Mouse (Mus musculus): Measurements from ENCODE around the gene Ambra1. TPM values are rescaled to one million over a fixed set of nuclear protein-coding genes. Genes with fewer than 3 reads are reported as not detected.

The Ambra1 gene
- polyA plus RNA-seq, 1 experiment = 14.3 TPM

GRCm38 (mm10) chr2:91931328-91932159 lies 201.6 kb downstream of the Ambra1 start:
- H3K27me3 ChIP-seq (ENCODE audit: control insufficient read depth, insufficient read depth, insufficient read length) = no peaks in the 10 kb centered on the region
- TF ChIP-seq FOSL1 (IDR thresholded peaks at IDR 0.05; ENCODE audit: insufficient read depth, low read length, poor library complexity, severe bottlenecking) = no peak
- no peak for TF ChIP-seq CEBPB (IDR thresholded peaks at IDR 0.05; ENCODE audit: low read depth)
- no peak for TF ChIP-seq MYOG (IDR thresholded peaks at IDR 0.05; ENCODE audit: control insufficient read depth, extremely low read depth, insufficient read length)
- TF ChIP-seq USF1 (IDR thresholded peaks at IDR 0.05; ENCODE audit: low read depth) = no peak
- no peak for TF ChIP-seq MYOD1 (IDR thresholded peaks at IDR 0.05; ENCODE audit: control insufficient read depth, insufficient read length, low read depth)
- no peak for TF ChIP-seq CTCF (IDR thresholded peaks at IDR 0.05; ENCODE audit: control insufficient read depth, insufficient read depth, insufficient read length)
- no peak for TF ChIP-seq MAX (IDR thresholded peaks at IDR 0.05)
- no peak overlapping the region for H3ac ChIP-seq (ENCODE audit: control insufficient read depth, insufficient read length, low read depth)
- H3K4me3 ChIP-seq (ENCODE audit: insufficient read depth, poor library complexity, severe bottlenecking) = no peak overlapping the region
- H3K79me2 ChIP-seq (ENCODE audit: control insufficient read depth, insufficient read depth) = no peaks in the 10 kb centered on the region
- no peaks in the 10 kb centered on the region for H3K79me3 ChIP-seq (ENCODE audit: low read depth)
- peaks cover 26% of the 10 kb centered on the region for H3K36me3 ChIP-seq (ENCODE audit: control insufficient read depth, insufficient read depth)

- H3K4me3 ChIP-seq (ENCODE audit: insufficient read depth, poor library complexity, severe bottlenecking) = no peak within 1 kb of the TSS
- H3K79me3 ChIP-seq (ENCODE audit: low read depth) = no peaks in the 10 kb centered on the region
- TF ChIP-seq MYOD1 (IDR thresholded peaks at IDR 0.05; ENCODE audit: control insufficient read depth, insufficient read length, low read depth) (no peak), CEBPB (IDR thresholded peaks at IDR 0.05; ENCODE audit: low read depth) (no peak), CTCF (IDR thresholded peaks at IDR 0.05; ENCODE audit: control insufficient read depth, insufficient read depth, insufficient read length) (no peak), MAX (IDR thresholded peaks at IDR 0.05) (no peak)
- peaks cover 33% of the 10 kb centered on the region for H3K36me3 ChIP-seq (ENCODE audit: control insufficient read depth, insufficient read depth)
- H3K79me2 ChIP-seq (ENCODE audit: control insufficient read depth, insufficient read depth) = no peaks in the 10 kb centered on the region
- no peak within 1 kb of the TSS for H3ac ChIP-seq (ENCODE audit: control insufficient read depth, insufficient read length, low read depth)
- no peaks in the 10 kb centered on the region for H3K27me3 ChIP-seq (ENCODE audit: control insufficient read depth, insufficient read depth, insufficient read length)
These were observed 202.3 kb downstream of the Ambra1 start, which contains the start of gene Mdk for GRCm38 (mm10) chr2:91932160-91932711. Gene Mdk, minus strand, starts transcription at chr2:91932297.

DNA sequence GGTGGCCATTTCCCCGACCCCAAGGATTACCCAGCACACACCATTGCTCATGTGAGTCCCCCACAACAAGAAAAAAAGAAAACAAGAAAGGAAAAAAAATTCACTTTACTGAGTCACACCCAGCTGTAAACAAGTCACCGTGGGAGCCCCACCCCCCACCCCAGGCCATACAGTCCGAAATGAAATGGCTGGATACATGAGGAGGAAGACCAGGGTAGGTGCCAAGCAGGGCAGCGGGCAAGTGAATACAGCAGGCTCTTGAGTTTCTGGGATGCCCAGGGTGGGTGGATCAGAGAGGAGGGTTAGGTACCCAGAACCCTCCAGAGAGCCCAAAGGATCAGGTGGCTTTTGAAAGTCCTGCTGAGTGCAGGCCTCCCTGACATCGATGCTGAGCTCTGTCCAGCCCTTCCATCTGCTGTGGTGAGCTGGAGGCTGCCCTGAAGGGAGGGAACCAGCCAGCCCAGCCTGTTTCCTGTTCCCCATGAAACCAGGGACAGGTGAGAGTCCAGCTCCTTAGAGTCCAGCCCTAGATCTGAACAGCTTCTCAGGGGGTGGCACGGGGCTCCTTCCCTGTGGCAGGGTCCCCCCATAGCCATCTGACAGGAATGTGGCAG lies 202.9 kb downstream of the Ambra1 start:
- Histone ChIP-seq H3K79me3 (ENCODE audit: low read depth) (no peaks in the 10 kb centered on the region), H3K36me3 (ENCODE audit: control insufficient read depth, insufficient read depth) (peaks cover 37% of the 10 kb centered on the region), H3K27me3 (ENCODE audit: control insufficient read depth, insufficient read depth, insufficient read length) (no peaks in the 10 kb centered on the region), H3ac (ENCODE audit: control insufficient read depth, insufficient read length, low read depth) (no peak overlapping the region), H3K4me3 (ENCODE audit: insufficient read depth, poor library complexity, severe bottlenecking) (no peak overlapping the region), H3K79me2 (ENCODE audit: control insufficient read depth, insufficient read depth) (no peaks in the 10 kb centered on the region)
- TF ChIP-seq MAX (IDR thresholded peaks at IDR 0.05) (no peak), CTCF (IDR thresholded peaks at IDR 0.05; ENCODE audit: control insufficient read depth, insufficient read depth, insufficient read length) (no peak), FOSL1 (IDR thresholded peaks at IDR 0.05; ENCODE audit: insufficient read depth, low read length, poor library complexity, severe bottlenecking) (no peak), USF1 (IDR thresholded peaks at IDR 0.05; ENCODE audit: low read depth) (no peak), CEBPB (IDR thresholded peaks at IDR 0.05; ENCODE audit: low read depth) (no peak), MYOD1 (IDR thresholded peaks at IDR 0.05; ENCODE audit: control insufficient read depth, insufficient read length, low read depth) (no peak), MYOG (IDR thresholded peaks at IDR 0.05; ENCODE audit: control insufficient read depth, extremely low read depth, insufficient read length) (no peak)

DNA sequence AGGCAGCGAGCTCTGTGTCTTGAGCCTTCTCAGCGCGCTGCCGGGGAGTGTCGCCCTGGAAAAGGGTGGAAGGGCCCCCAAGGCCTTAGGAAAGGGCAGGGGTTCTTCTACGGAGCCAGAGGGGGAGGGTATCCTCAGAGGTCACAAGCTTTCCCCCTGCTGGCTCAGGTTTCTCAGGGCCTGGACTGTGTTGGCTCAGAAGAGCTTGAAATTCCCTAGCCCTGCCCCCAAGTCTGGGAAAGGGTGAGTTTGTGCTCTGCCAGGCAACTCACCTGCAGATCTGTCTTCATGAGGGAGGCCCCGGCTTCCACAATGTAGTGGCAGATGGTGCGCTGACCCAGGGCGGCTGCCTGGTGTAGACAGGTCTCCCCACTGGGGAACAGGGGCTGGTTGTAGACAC lies 203.5 kb downstream of the Ambra1 start:
- no peaks in the 10 kb centered on the region for H3K79me3 ChIP-seq (ENCODE audit: low read depth)
- TF ChIP-seq USF1 (IDR thresholded peaks at IDR 0.05; ENCODE audit: low read depth) = no peak
- TF ChIP-seq MAX (IDR thresholded peaks at IDR 0.05) = no peak
- TF ChIP-seq FOSL1 (IDR thresholded peaks at IDR 0.05; ENCODE audit: insufficient read depth, low read length, poor library complexity, severe bottlenecking) = no peak
- TF ChIP-seq CEBPB (IDR thresholded peaks at IDR 0.05; ENCODE audit: low read depth) = no peak
- no peak for TF ChIP-seq CTCF (IDR thresholded peaks at IDR 0.05; ENCODE audit: control insufficient read depth, insufficient read depth, insufficient read length)
- TF ChIP-seq MYOD1 (IDR thresholded peaks at IDR 0.05; ENCODE audit: control insufficient read depth, insufficient read length, low read depth) = no peak
- TF ChIP-seq MYOG (IDR thresholded peaks at IDR 0.05; ENCODE audit: control insufficient read depth, extremely low read depth, insufficient read length) = no peak
- no peak overlapping the region for H3K4me3 ChIP-seq (ENCODE audit: insufficient read depth, poor library complexity, severe bottlenecking)
- no peak overlapping the region for H3ac ChIP-seq (ENCODE audit: control insufficient read depth, insufficient read length, low read depth)
- H3K79me2 ChIP-seq (ENCODE audit: control insufficient read depth, insufficient read depth) = no peaks in the 10 kb centered on the region
- peaks cover 43% of the 10 kb centered on the region for H3K36me3 ChIP-seq (ENCODE audit: control insufficient read depth, insufficient read depth)
- no peaks in the 10 kb centered on the region for H3K27me3 ChIP-seq (ENCODE audit: control insufficient read depth, insufficient read depth, insufficient read length)

DNA sequence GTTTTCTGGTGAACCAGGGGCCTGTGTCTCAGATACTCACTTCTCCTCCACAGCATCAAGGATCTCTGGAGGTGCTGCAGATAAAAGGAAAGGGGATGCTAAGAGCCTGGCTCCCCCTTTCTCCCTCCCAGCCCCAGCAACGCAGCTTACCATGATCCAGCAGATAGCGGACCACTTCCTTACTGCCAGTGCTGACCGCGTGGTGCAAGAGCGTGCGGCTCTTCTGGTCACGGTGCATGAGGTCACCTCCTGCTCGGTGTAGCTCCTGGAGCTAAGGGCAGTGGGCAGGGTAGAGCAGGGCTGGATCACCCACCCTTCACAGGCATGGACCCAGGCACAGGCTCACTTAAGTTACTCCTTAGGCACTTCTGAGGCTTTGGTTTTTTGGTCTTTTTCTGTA lies 204.1 kb downstream of the Ambra1 start:
- Histone ChIP-seq H3K27me3 (ENCODE audit: control insufficient read depth, insufficient read depth, insufficient read length) (no peaks in the 10 kb centered on the region), H3K36me3 (ENCODE audit: control insufficient read depth, insufficient read depth) (peaks cover 44% of the 10 kb centered on the region), H3K79me2 (ENCODE audit: control insufficient read depth, insufficient read depth) (no peaks in the 10 kb centered on the region), H3K79me3 (ENCODE audit: low read depth) (no peaks in the 10 kb centered on the region), H3K4me3 (ENCODE audit: insufficient read depth, poor library complexity, severe bottlenecking) (no peak overlapping the region), H3ac (ENCODE audit: control insufficient read depth, insufficient read length, low read depth) (no peak overlapping the region)
- no peak for TF ChIP-seq CEBPB (IDR thresholded peaks at IDR 0.05; ENCODE audit: low read depth)
- no peak for TF ChIP-seq MYOG (IDR thresholded peaks at IDR 0.05; ENCODE audit: control insufficient read depth, extremely low read depth, insufficient read length)
- no peak for TF ChIP-seq MAX (IDR thresholded peaks at IDR 0.05)
- no peak for TF ChIP-seq USF1 (IDR thresholded peaks at IDR 0.05; ENCODE audit: low read depth)
- no peak for TF ChIP-seq FOSL1 (IDR thresholded peaks at IDR 0.05; ENCODE audit: insufficient read depth, low read length, poor library complexity, severe bottlenecking)
- no peak for TF ChIP-seq CTCF (IDR thresholded peaks at IDR 0.05; ENCODE audit: control insufficient read depth, insufficient read depth, insufficient read length)
- TF ChIP-seq MYOD1 (IDR thresholded peaks at IDR 0.05; ENCODE audit: control insufficient read depth, insufficient read length, low read depth) = no peak

Data from C2C12 (cell line).